Mouse (Mus musculus) liver, postnatal 0 days (tissue): ENCODE data around the gene Galr2.

Source experiments
- CTCF ChIP-seq: sonication (generic); IDR thresholded peaks from 2 replicates; pipeline ENCODE4 v1.5.1; 2016; ENCODE audit warnings: antibody characterized with exemption, low read depth
- EP300 ChIP-seq: IDR thresholded peaks from 2 replicates; pipeline ENCODE4 v1.6.1; 2016; ENCODE audit warnings: antibody characterized with exemption, low read depth, mild to moderate bottlenecking

- TF ChIP-seq CTCF (no peak), EP300 (no peak)
Measured at GRCm38 (mm10) chr11:116298621-116299020, 17.9 kb downstream of the Galr2 start.
